ENCODE assay signal across 8 mouse cellular contexts in genomic region chr4:131904478-131904877, GRCm38 (mm10). TPM values are rescaled to one million over a fixed set of nuclear protein-coding genes. Genes with fewer than 3 reads are reported as not detected.
DNase-seq lines count a peak whose midpoint lies in the region; ATAC-seq lines count a peak whose summit lies in the region.

No protein-coding gene starts in this region.

- H3K4me3 ChIP-seq in limb, embryonic 11.5 days (ENCODE audit: low read depth, low read length) = no peak overlapping the region
- H3K4me3 ChIP-seq in limb, embryonic 10.5 days = no peak overlapping the region
- H3K4me3 ChIP-seq in kidney, embryonic 14.5 days (ENCODE audit: low read length) = no peak overlapping the region

- no peaks in the 10 kb centered on the region; the same call in 1 of the 2 replicates for H3K4me1 ChIP-seq in limb, embryonic 11.5 days (ENCODE audit: control insufficient read depth, insufficient read depth, low read length)
- peaks cover 6% of the 10 kb centered on the region for H3K4me1 ChIP-seq in limb, embryonic 10.5 days
- H3K4me1 ChIP-seq in kidney, embryonic 14.5 days (ENCODE audit: control insufficient read depth, insufficient read depth, low read length) = no peaks in the 10 kb centered on the region

- 69% methylated on average over 8 of the region's 8 CpGs for WGBS in limb, embryonic 11.5 days
- 68% methylated on average over 8 of the region's 8 CpGs for WGBS in limb, embryonic 10.5 days
- 68% methylated on average over 8 of the region's 8 CpGs for WGBS in kidney, embryonic 14.5 days

- H3K9me3 ChIP-seq in limb, embryonic 11.5 days (ENCODE audit: control insufficient read depth, low read length) = no peaks in the 10 kb centered on the region
- no peaks in the 10 kb centered on the region for H3K9me3 ChIP-seq in limb, embryonic 10.5 days (replicated peaks)
- no peaks in the 10 kb centered on the region for H3K9me3 ChIP-seq in kidney, embryonic 14.5 days (ENCODE audit: control insufficient read depth, low read length)

- H3K27ac ChIP-seq in limb, embryonic 11.5 days (replicated peaks; ENCODE audit: low read depth, low read length) = no peak overlapping the region
- H3K27ac ChIP-seq in limb, embryonic 10.5 days = no peak overlapping the region
- no peak overlapping the region for H3K27ac ChIP-seq in kidney, embryonic 14.5 days (ENCODE audit: low read depth, low read length)

- peak; percentile 37 to 40 for DNase-seq in cerebellum, adult 18-20 months
- DNase-seq in cerebellum, adult 11 months = no peak
- peak; percentile 72 for DNase-seq in limb, embryonic 11.5 days (ENCODE audit: low spot score)
- no peak for DNase-seq in limb, embryonic 10.5 days (ENCODE audit: low spot score)
- DNase-seq in embryo, embryonic 10 days (ENCODE audit: low spot score) = peak; percentile 72
- DNase-seq in c-Kit-positive CD71-positive TER-119-positive erythroid progenitor cells, embryonic 14.5 days (ENCODE audit: low spot score) = no peak

- ATAC-seq in limb, embryonic 11.5 days (ENCODE audit: insufficient number of reproducible peaks, low FRiP score, low TSS enrichment, low read depth) = no peak
- ATAC-seq in kidney, embryonic 14.5 days (ENCODE audit: low FRiP score, low TSS enrichment) = peak; percentile 46; the same call in 1 of the 2 replicates
- ATAC-seq in monocyte, adult 5-6 weeks (replicated peaks; ENCODE audit: insufficient number of reproducible peaks, low FRiP score, low TSS enrichment, poor library complexity, severe bottlenecking) = peak; percentile 57; the same call in 1 of the 2 replicates

- no peaks in the 10 kb centered on the region for H3K27me3 ChIP-seq in limb, embryonic 11.5 days (ENCODE audit: control insufficient read depth, insufficient read depth, low read length)
- no peaks in the 10 kb centered on the region for H3K27me3 ChIP-seq in limb, embryonic 10.5 days (ENCODE audit: low read depth, poor library complexity, severe bottlenecking)
- no peaks in the 10 kb centered on the region for H3K27me3 ChIP-seq in kidney, embryonic 14.5 days (ENCODE audit: control insufficient read depth, insufficient read depth, low read length)

- H3K36me3 ChIP-seq in limb, embryonic 11.5 days (ENCODE audit: control insufficient read depth, insufficient read depth, low read length) = peaks cover 30% of the 10 kb centered on the region
- peaks cover 74% of the 10 kb centered on the region for H3K36me3 ChIP-seq in limb, embryonic 10.5 days
- H3K36me3 ChIP-seq in kidney, embryonic 14.5 days (ENCODE audit: control insufficient read depth, insufficient read depth, low read length) = peaks cover 44% of the 10 kb centered on the region

- no peak overlapping the region for H3K4me2 ChIP-seq in limb, embryonic 11.5 days (ENCODE audit: low read depth, severe bottlenecking)
- no peak overlapping the region for H3K4me2 ChIP-seq in kidney, embryonic 14.5 days (replicated peaks; ENCODE audit: low read depth, low read length)

- H3K9ac ChIP-seq in limb, embryonic 11.5 days (ENCODE audit: low read length) = no peak overlapping the region
- no peak overlapping the region for H3K9ac ChIP-seq in kidney, embryonic 14.5 days (ENCODE audit: low read depth, low read length)

RNA-seq across cellular contexts. Expression of gene Tmem200b, which starts 17.1 kb away (rescaled TPM):
- polyA plus RNA-seq in limb, embryonic 11.5 days (2014; fragmentation: Nextera tagmentation; extraction: Ambion mirVana) = 1.3 and 2.4 TPM in 2 replicates
- 2.1 and 2.9 TPM in 2 replicates for polyA plus RNA-seq in limb, embryonic 10.5 days (2016; fragmentation: Nextera tagmentation; extraction: Ambion mirVana)
- polyA plus RNA-seq in kidney, embryonic 14.5 days (2014; fragmentation: Nextera tagmentation; extraction: Ambion mirVana) = 1.8 and 2.1 TPM in 2 replicates
- 0.39 TPM in 1 of 3 replicates, not detected in the others for total RNA-seq in monocyte, adult 5-6 weeks (2017)

RNA-seq across cellular contexts. Expression of gene Srsf4, which starts 31.1 kb away (rescaled TPM):
- polyA plus RNA-seq in limb, embryonic 11.5 days (2014; fragmentation: Nextera tagmentation; extraction: Ambion mirVana) = 140 and 150 TPM in 2 replicates
- 135 and 142 TPM in 2 replicates for polyA plus RNA-seq in limb, embryonic 10.5 days (2016; fragmentation: Nextera tagmentation; extraction: Ambion mirVana)
- 82.4 and 118 TPM in 2 replicates for polyA plus RNA-seq in kidney, embryonic 14.5 days (2014; fragmentation: Nextera tagmentation; extraction: Ambion mirVana)
- 49.3 to 72.8 TPM (median 58.3 TPM) in 3 replicates for total RNA-seq in monocyte, adult 5-6 weeks (2017)

Comparison
In these comparisons a context has a peak if more than half of its experiments do, and no peak if none do; other contexts are left out.
1. DNase-seq: peak in cerebellum, adult 18-20 months (2 of 2), limb, embryonic 11.5 days (single experiment) and embryo, embryonic 10 days (single experiment); none in cerebellum, adult 11 months (single experiment), limb, embryonic 10.5 days (single experiment) and c-Kit-positive CD71-positive TER-119-positive erythroid progenitor cells, embryonic 14.5 days (single experiment).